Mouse (Mus musculus) megakaryocyte, embryonic 14.5 days (primary cell): ENCODE measurements around the gene Ormdl2.

ENCODE experiments used
- FLI1 ChIP-seq: IDR thresholded peaks from 2 replicates; pipeline ENCODE4 v1.6.1; 2012; ENCODE audit warnings: low read length, inconsistent platforms, mixed read lengths
- GATA1 ChIP-seq: IDR thresholded peaks from 3 replicates; pipeline ENCODE4 v1.6.1; 2012; ENCODE audit warnings: mixed read lengths, low read length, inconsistent platforms, borderline replicate concordance

DNA sequence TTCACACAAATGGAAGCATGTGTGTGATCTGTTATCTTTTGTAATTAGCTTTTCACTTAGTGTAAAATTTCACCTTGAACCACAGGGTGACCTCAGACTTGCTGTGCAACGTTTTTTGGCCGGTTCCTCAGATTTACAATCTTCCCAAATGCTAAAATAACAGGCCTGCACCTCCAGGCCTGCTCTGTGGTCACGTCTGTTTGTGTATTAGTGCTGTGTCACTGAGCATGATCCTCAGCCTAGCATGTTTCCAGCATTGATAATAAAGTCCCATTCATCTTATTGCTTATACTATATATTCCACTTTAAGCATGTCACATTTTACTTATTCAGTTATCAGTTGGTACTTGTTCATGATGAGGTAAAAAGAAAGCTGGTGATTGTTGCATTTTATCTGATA, 28.9 kb upstream of the Ormdl2 start:
- TF ChIP-seq GATA1 (no peak), FLI1 (no peak)
